Mouse (Mus musculus): ENCODE results near the gene Acin1. TPM values are rescaled to one million over a fixed set of nuclear protein-coding genes. Genes with fewer than 3 reads are reported as not detected.

The Acin1 gene
- polyA plus RNA-seq, 1 experiment, result 77.3 TPM

DNA sequence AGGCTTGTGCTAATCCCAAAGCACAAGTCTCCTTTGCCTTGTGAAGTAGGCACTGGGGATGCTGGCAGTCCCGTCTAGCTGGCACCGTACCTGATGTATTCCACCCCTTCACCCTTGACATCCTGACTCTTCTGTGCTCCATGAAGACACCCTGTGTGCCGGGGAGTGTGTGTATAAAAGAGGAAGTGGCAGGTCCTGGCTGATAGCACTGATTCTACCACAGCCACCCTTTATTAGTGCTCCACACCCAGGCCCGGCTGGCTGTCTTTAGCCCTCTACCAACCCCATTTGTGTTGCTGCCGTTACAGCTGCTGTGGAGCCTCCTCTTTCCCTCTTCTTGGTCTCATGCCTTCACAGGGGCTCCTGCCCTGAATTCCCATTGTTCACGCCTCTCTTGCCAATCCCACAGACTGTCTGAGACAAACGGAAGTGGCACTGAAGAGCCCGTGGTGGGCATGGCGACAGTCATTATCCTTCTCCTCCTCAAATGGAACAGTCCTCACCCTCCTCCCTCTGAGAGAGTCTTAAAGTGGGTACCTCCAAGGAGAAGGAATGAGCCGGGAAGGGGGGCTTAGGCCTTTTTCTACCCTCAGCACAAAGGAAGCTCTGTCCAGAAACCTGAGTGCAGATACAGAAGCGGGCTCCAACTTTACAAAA, 56.0 kb downstream of the Acin1 start:
- no peaks in the 10 kb centered on the region for H3K79me2 ChIP-seq (ENCODE audit: control insufficient read depth, insufficient read depth)
- H3ac ChIP-seq (ENCODE audit: control insufficient read depth, insufficient read length), result no peak overlapping the region
- no peaks in the 10 kb centered on the region for H3K36me3 ChIP-seq (ENCODE audit: control insufficient read depth, insufficient read depth)
- no peak for TF ChIP-seq REST (IDR thresholded peaks at IDR 0.05; ENCODE audit: insufficient read depth, insufficient read length)
- no peak overlapping the region for H3K4me3 ChIP-seq
- no peaks in the 10 kb centered on the region for H3K27me3 ChIP-seq (ENCODE audit: control insufficient read depth, insufficient read depth, insufficient read length)
- H3K4me2 ChIP-seq (ENCODE audit: low read depth), result no peak overlapping the region

GRCm38 (mm10) chr14:54629797-54630196, 56.9 kb downstream of the Acin1 start:
- Histone ChIP-seq H3K36me3 (ENCODE audit: control insufficient read depth, insufficient read depth) (no peaks in the 10 kb centered on the region), H3K4me2 (ENCODE audit: low read depth) (no peak overlapping the region), H3K79me2 (ENCODE audit: control insufficient read depth, insufficient read depth) (no peaks in the 10 kb centered on the region), H3K4me3 (no peak overlapping the region), H3ac (ENCODE audit: control insufficient read depth, insufficient read length) (no peak overlapping the region), H3K27me3 (ENCODE audit: control insufficient read depth, insufficient read depth, insufficient read length) (no peaks in the 10 kb centered on the region)
- TF ChIP-seq POLR2AphosphoS2 (IDR thresholded peaks at IDR 0.05; ENCODE audit: insufficient read length, low read depth) (no peak), TCF12 (IDR thresholded peaks at IDR 0.05; ENCODE audit: insufficient read depth, poor library complexity, severe bottlenecking) (no peak), POLR2A (IDR thresholded peaks at IDR 0.05; ENCODE audit: insufficient read length, low read depth) (no peak), TCF3 (IDR thresholded peaks at IDR 0.05; ENCODE audit: insufficient read length, low read depth) (no peak), SRF (IDR thresholded peaks at IDR 0.05; ENCODE audit: control insufficient read depth, insufficient read length, low read depth) (no peak), MYOD1 (IDR thresholded peaks at IDR 0.05; ENCODE audit: control insufficient read depth in 1 of 3, insufficient read length in 2 of 3, low read depth in 2 of 3) (no peak), USF1 (IDR thresholded peaks at IDR 0.05; ENCODE audit: low read depth) (no peak), REST (IDR thresholded peaks at IDR 0.05; ENCODE audit: insufficient read depth, insufficient read length) (no peak), MAX (IDR thresholded peaks at IDR 0.05; ENCODE audit: low read depth) (no peak), E2F4 (IDR thresholded peaks at IDR 0.05; ENCODE audit: insufficient read depth) (no peak)

- Histone ChIP-seq H3ac (ENCODE audit: control insufficient read depth, insufficient read length) (no peak overlapping the region), H3K4me3 (no peak overlapping the region), H3K79me2 (ENCODE audit: control insufficient read depth, insufficient read depth) (no peaks in the 10 kb centered on the region), H3K27me3 (ENCODE audit: control insufficient read depth, insufficient read depth, insufficient read length) (no peaks in the 10 kb centered on the region), H3K4me2 (ENCODE audit: low read depth) (no peak overlapping the region), H3K36me3 (ENCODE audit: control insufficient read depth, insufficient read depth) (no peaks in the 10 kb centered on the region)
- TF ChIP-seq SRF (IDR thresholded peaks at IDR 0.05; ENCODE audit: control insufficient read depth, insufficient read length, low read depth) (no peak), MYOG (IDR thresholded peaks at IDR 0.05; ENCODE audit: control insufficient read depth in 1 of 3, insufficient read depth in 1 of 3, insufficient read length in 2 of 3, low read depth in 2 of 3) (peak in 2 of 3 experiments; percentile 16 to 65), MYOD1 (IDR thresholded peaks at IDR 0.05; ENCODE audit: control insufficient read depth in 1 of 3, insufficient read length in 2 of 3, low read depth in 2 of 3) (peak in 2 of 3 experiments; percentile 45 to 60)
Observed at GRCm38 (mm10) chr14:54628103-54628502, 58.6 kb downstream of the Acin1 start.

GRCm38 (mm10) chr14:54624976-54625375, 61.8 kb downstream of the Acin1 start:
- no peaks in the 10 kb centered on the region for H3K36me3 ChIP-seq (ENCODE audit: control insufficient read depth, insufficient read depth)
- peak in 1 of 3 experiments; percentile 16 for TF ChIP-seq MYOD1 (IDR thresholded peaks at IDR 0.05; ENCODE audit: control insufficient read depth in 1 of 3, insufficient read length in 2 of 3, low read depth in 2 of 3)
- TF ChIP-seq MAX (IDR thresholded peaks at IDR 0.05; ENCODE audit: low read depth), result no peak
- TF ChIP-seq MYOG (IDR thresholded peaks at IDR 0.05; ENCODE audit: control insufficient read depth in 1 of 3, insufficient read depth in 1 of 3, insufficient read length in 2 of 3, low read depth in 2 of 3), result no peak

GRCm38 (mm10) chr14:54623334-54623733, 63.4 kb downstream of the Acin1 start:
- Histone ChIP-seq H3K4me3 (no peak overlapping the region), H3K4me2 (ENCODE audit: low read depth) (no peak overlapping the region), H3ac (ENCODE audit: control insufficient read depth, insufficient read length) (no peak overlapping the region), H3K36me3 (ENCODE audit: control insufficient read depth, insufficient read depth) (no peaks in the 10 kb centered on the region), H3K79me2 (ENCODE audit: control insufficient read depth, insufficient read depth) (no peaks in the 10 kb centered on the region), H3K27me3 (ENCODE audit: control insufficient read depth, insufficient read depth, insufficient read length) (no peaks in the 10 kb centered on the region)
- TF ChIP-seq TCF3 (IDR thresholded peaks at IDR 0.05; ENCODE audit: insufficient read length, low read depth) (no peak), TCF12 (IDR thresholded peaks at IDR 0.05; ENCODE audit: insufficient read depth, poor library complexity, severe bottlenecking) (no peak), E2F4 (IDR thresholded peaks at IDR 0.05; ENCODE audit: insufficient read depth) (no peak), MYOG (IDR thresholded peaks at IDR 0.05; ENCODE audit: control insufficient read depth in 1 of 3, insufficient read depth in 1 of 3, insufficient read length in 2 of 3, low read depth in 2 of 3) (no peak), MYOD1 (IDR thresholded peaks at IDR 0.05; ENCODE audit: control insufficient read depth in 1 of 3, insufficient read length in 2 of 3, low read depth in 2 of 3) (no peak), SRF (IDR thresholded peaks at IDR 0.05; ENCODE audit: control insufficient read depth, insufficient read length, low read depth) (no peak), POLR2A (IDR thresholded peaks at IDR 0.05; ENCODE audit: insufficient read length, low read depth) (no peak), MAX (IDR thresholded peaks at IDR 0.05; ENCODE audit: low read depth) (no peak)

More at GRCm38 (mm10) chr14:54624976-54625375, 61.8 kb downstream of the Acin1 start:
- Histone ChIP-seq H3K27me3 (ENCODE audit: control insufficient read depth, insufficient read depth, insufficient read length) (no peaks in the 10 kb centered on the region), H3K4me2 (ENCODE audit: low read depth) (no peak overlapping the region), H3ac (ENCODE audit: control insufficient read depth, insufficient read length) (no peak overlapping the region), H3K79me2 (ENCODE audit: control insufficient read depth, insufficient read depth) (no peaks in the 10 kb centered on the region), H3K4me3 (no peak overlapping the region)

DNA sequence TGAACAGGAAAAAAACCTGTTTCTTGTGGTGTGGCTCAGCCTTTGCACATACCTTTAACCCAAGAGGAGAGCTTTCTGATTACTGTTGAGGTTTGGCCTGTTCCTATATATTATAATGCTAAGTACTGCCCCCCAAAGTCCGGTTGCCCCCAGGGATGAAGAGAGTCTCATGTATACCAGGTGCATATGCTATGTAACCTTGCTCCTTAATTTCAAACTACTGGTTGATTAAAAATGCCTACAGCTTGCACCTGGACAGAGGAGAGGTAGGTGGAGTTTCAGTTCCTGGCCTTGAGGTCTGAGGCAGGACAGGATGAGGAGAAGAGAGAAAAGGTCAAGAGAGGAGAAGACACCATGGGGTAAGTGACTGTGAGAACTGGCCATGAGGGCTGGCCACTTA, 65.6 kb downstream of the Acin1 start, which contains the start of gene Psmb11:
Psmb11 (plus strand) TSS at position 301 of the 400 bp plus-strand sequence.
- Histone ChIP-seq H3K79me2 (ENCODE audit: control insufficient read depth, insufficient read depth) (peaks cover 14% of the 10 kb centered on the region), H3K27me3 (ENCODE audit: control insufficient read depth, insufficient read depth, insufficient read length) (no peaks in the 10 kb centered on the region), H3K4me2 (ENCODE audit: low read depth) (no peak within 1 kb of the TSS), H3K4me3 (no peak within 1 kb of the TSS), H3ac (ENCODE audit: control insufficient read depth, insufficient read length) (no peak within 1 kb of the TSS), H3K36me3 (ENCODE audit: control insufficient read depth, insufficient read depth) (no peaks in the 10 kb centered on the region)
- TF ChIP-seq MYOD1 (IDR thresholded peaks at IDR 0.05; ENCODE audit: control insufficient read depth in 1 of 3, insufficient read length in 2 of 3, low read depth in 2 of 3), result no peak

Measured in myocyte (in vitro differentiated cells).